Mouse (Mus musculus) CH12.LX (cell line): ENCODE measurements around the gene Mfsd2b. TPM values are rescaled to one million over a fixed set of nuclear protein-coding genes. Genes with fewer than 3 reads are reported as not detected.

Experiments used
- DNase-seq: peaks from one replicate; pipeline ENCODE4 v3.0.0-alpha.2; 2013; ENCODE audit errors: extremely low read depth
- H3K27ac ChIP-seq: 2 replicates; pipeline ENCODE4 v1.5.1; 2012; ENCODE audit warnings: low read depth, mild to moderate bottlenecking, control low read depth, moderate library complexity; ENCODE audit not compliant: insufficient read depth
- H3K27me3 ChIP-seq: replicated peaks from 2 replicates; pipeline ENCODE3; 2012; ENCODE audit warnings: inconsistent platforms
- H3K36me3 ChIP-seq, 2 experiments: replicated peaks in 1 of 2; 2 replicates each; pipeline versions ENCODE3 to v1.6.1; 2012; ENCODE audit warnings: inconsistent platforms in 1 of 2, low read length in 1 of 2, mild to moderate bottlenecking in 1 of 2, mixed read lengths in 1 of 2, moderate library complexity in 1 of 2; ENCODE audit not compliant: control insufficient read depth in 1 of 2, insufficient read depth in 1 of 2
- H3K4me1 ChIP-seq, 2 experiments: 2 replicates each; pipeline ENCODE4 v1.6.1; 2012; ENCODE audit warnings: inconsistent platforms in 1 of 2, moderate library complexity in 1 of 2; ENCODE audit not compliant: insufficient read depth in 2 of 2, control insufficient read depth in 1 of 2
- H3K4me2 ChIP-seq: 2 replicates; pipeline ENCODE4 v1.6.1; 2012; ENCODE audit warnings: low read depth, mild to moderate bottlenecking, control low read depth; ENCODE audit not compliant: poor library complexity, insufficient read depth, severe bottlenecking
- H3K4me3 ChIP-seq, 3 experiments: fragments of 150-350 bp in 1 of 3; sonication (generic) in 1 of 3; replicated peaks in 1 of 3; 2 replicates each; pipeline versions ENCODE3 to v1.5.1; 2011 to 2012; ENCODE audit warnings: low read depth in 2 of 3, low read length in 2 of 3, mild to moderate bottlenecking in 2 of 3, moderate library complexity in 2 of 3, control low read depth in 1 of 3, improper control_type of control experiment in 1 of 3, inconsistent platforms in 1 of 3, mixed read lengths in 1 of 3; ENCODE audit not compliant: poor library complexity in 1 of 3
- H3K79me2 ChIP-seq: replicated peaks from 2 replicates; pipeline ENCODE4 v1.6.1; 2012; ENCODE audit warnings: mild to moderate bottlenecking, moderate library complexity; ENCODE audit not compliant: control insufficient read depth, poor library complexity, insufficient read depth, severe bottlenecking; ENCODE audit errors: extremely low read depth
- H3K9ac ChIP-seq: 2 replicates; pipeline ENCODE4 v1.6.1; 2012; ENCODE audit warnings: low read depth, mild to moderate bottlenecking, control low read depth, moderate library complexity; ENCODE audit not compliant: insufficient read depth
- H3K9me3 ChIP-seq: replicated peaks from 2 replicates; pipeline ENCODE3; 2012; ENCODE audit warnings: low read length, inconsistent platforms, mixed read lengths
- CHD1 ChIP-seq: IDR thresholded peaks from 2 replicates; pipeline ENCODE4 v1.6.1; 2012; ENCODE audit warnings: low read depth, low read length, improper control_type of control experiment, inconsistent platforms
- CTCF ChIP-seq, 2 experiments: IDR thresholded peaks in 1 of 2; conservative IDR thresholded peaks in 1 of 2; 2 replicates each; pipeline ENCODE4 v1.5.1; 2011 to 2012; ENCODE audit warnings: low read depth in 2 of 2, low read length in 2 of 2, improper control_type of control experiment in 1 of 2, inconsistent platforms in 1 of 2, mild to moderate bottlenecking in 1 of 2, moderate library complexity in 1 of 2
- E2F4 ChIP-seq: IDR thresholded peaks from 2 replicates; pipeline ENCODE4 v1.6.1; 2011; ENCODE audit warnings: low read depth, low read length, improper control_type of control experiment; ENCODE audit not compliant: insufficient replicate concordance
- GABPA ChIP-seq: IDR thresholded peaks from 2 replicates; pipeline ENCODE4 v1.6.1; 2012; ENCODE audit warnings: low read depth, low read length, improper control_type of control experiment, inconsistent platforms; ENCODE audit not compliant: insufficient replicate concordance
- JUN ChIP-seq: IDR thresholded peaks from 2 replicates; pipeline ENCODE4 v1.6.1; 2011; ENCODE audit warnings: low read depth, mild to moderate bottlenecking, low read length, improper control_type of control experiment, moderate library complexity; ENCODE audit not compliant: insufficient read depth
- MAFK ChIP-seq: IDR thresholded peaks from 2 replicates; pipeline ENCODE4 v1.6.1; 2011; ENCODE audit warnings: low read length, improper control_type of control experiment; ENCODE audit not compliant: insufficient replicate concordance
- MAX ChIP-seq: IDR thresholded peaks from 2 replicates; pipeline ENCODE4 v1.6.1; 2011; ENCODE audit warnings: low read length, improper control_type of control experiment
- MAZ ChIP-seq: IDR thresholded peaks from 2 replicates; pipeline ENCODE4 v1.6.1; 2012; ENCODE audit warnings: low read depth, mild to moderate bottlenecking, inconsistent platforms, low read length, improper control_type of control experiment, moderate library complexity
- MEF2A ChIP-seq: IDR thresholded peaks from 2 replicates; pipeline ENCODE4 v1.6.1; 2014; ENCODE audit warnings: low read depth, mild to moderate bottlenecking, inconsistent platforms, low read length, improper control_type of control experiment, borderline replicate concordance
- MYC ChIP-seq: IDR thresholded peaks from 2 replicates; pipeline ENCODE4 v1.6.1; 2011; ENCODE audit warnings: low read depth, mild to moderate bottlenecking, improper control_type of control experiment, low read length
- NELFE ChIP-seq: IDR thresholded peaks from 2 replicates; pipeline ENCODE4 v1.6.1; 2011; ENCODE audit warnings: low read depth, low read length, improper control_type of control experiment
- NRF1 ChIP-seq: IDR thresholded peaks from 2 replicates; pipeline ENCODE4 v1.6.1; 2014; ENCODE audit warnings: low read depth, mild to moderate bottlenecking, inconsistent platforms, low read length, improper control_type of control experiment, moderate library complexity
- POLR2A ChIP-seq: IDR thresholded peaks from 2 replicates; pipeline ENCODE4 v1.6.1; 2011; ENCODE audit warnings: low read depth, mild to moderate bottlenecking, improper control_type of control experiment, low read length
- RAD21 ChIP-seq: IDR thresholded peaks from 2 replicates; pipeline ENCODE4 v1.6.1; 2011; ENCODE audit warnings: low read depth, mild to moderate bottlenecking, low read length, improper control_type of control experiment, moderate library complexity
- RCOR1 ChIP-seq: conservative IDR thresholded peaks from 2 replicates; pipeline ENCODE4 v1.6.1; 2012; ENCODE audit warnings: low read depth, mild to moderate bottlenecking, inconsistent platforms, low read length, improper control_type of control experiment
- SIN3A ChIP-seq: IDR thresholded peaks from 2 replicates; pipeline ENCODE4 v1.6.1; 2012; ENCODE audit warnings: low read length, improper control_type of control experiment, inconsistent platforms
- SMC3 ChIP-seq: IDR thresholded peaks from 2 replicates; pipeline ENCODE4 v1.6.1; 2011; ENCODE audit warnings: low read depth, low read length, improper control_type of control experiment
- TBP ChIP-seq: conservative IDR thresholded peaks from 2 replicates; pipeline ENCODE4 v1.6.1; 2011; ENCODE audit warnings: low read depth, low read length, improper control_type of control experiment
- TCF12 ChIP-seq: IDR thresholded peaks from 2 replicates; pipeline ENCODE4 v1.6.1; 2014; ENCODE audit warnings: low read depth, mild to moderate bottlenecking, inconsistent platforms, low read length, improper control_type of control experiment
- UBTF ChIP-seq: IDR thresholded peaks from 2 replicates; pipeline ENCODE4 v1.6.1; 2012; ENCODE audit warnings: low read depth, mild to moderate bottlenecking, inconsistent platforms, low read length, improper control_type of control experiment, moderate library complexity
- USF2 ChIP-seq: conservative IDR thresholded peaks from 2 replicates; pipeline ENCODE4 v1.6.1; 2011; ENCODE audit warnings: low read depth, low read length, improper control_type of control experiment
- ZC3H11A ChIP-seq: IDR thresholded peaks from 2 replicates; pipeline ENCODE4 v1.6.1; 2012; ENCODE audit warnings: low read depth, mild to moderate bottlenecking, inconsistent platforms, low read length, improper control_type of control experiment
- ZKSCAN1 ChIP-seq: IDR thresholded peaks from 2 replicates; pipeline ENCODE4 v1.6.1; 2012; ENCODE audit warnings: low read depth, inconsistent platforms, low read length, improper control_type of control experiment, borderline replicate concordance
- dilution Hi-C: fragments of 300-500 bp; cut with MboI; formaldehyde crosslinking; loops from 2 replicates; pipeline ENCODE4 v1.14.3; 2020; ENCODE audit warnings: low sequenced_read_pairs; ENCODE audit not compliant: extremely low pct_unique_long_range_greater_than_20kb, extremely low pct_ligation_motif_present
- in situ Hi-C: fragments of 300-500 bp; cut with MboI; formaldehyde crosslinking; loops from 3 replicates; pipeline ENCODE4 v1.14.3; 2019; ENCODE audit warnings: low sequenced_read_pairs, low pct_ligation_motif_present, low pct_unique_long_range_greater_than_20kb, mixed read lengths
- polyA plus RNA-seq: library from polyadenylated mRNA; unstranded; fragments of >175 nt; gene quantifications from 2 replicates; pipeline ENCODE4 v1.2.1, GENCODE M21; 2012; ENCODE audit warnings: low read depth; ENCODE audit not compliant: insufficient read length
- total RNA-seq, 2 experiments: library from RNA; depleted of rRNA; stranded (reverse); fragments of 300-350 nt in 1 of 2; fragments of >200 nt in 1 of 2; gene quantifications; 2 replicates each; pipeline ENCODE4 v1.2.3; 2012 to 2014

The Mfsd2b gene
- total and polyA plus RNA-seq, 3 experiments: 0.05 to 0.49 (median 0.21) TPM

GRCm38 (mm10) chr12:4836959-4837358, 37.2 kb downstream of the Mfsd2b start:
- TF ChIP-seq UBTF (no peak), NRF1 (no peak), NELFE (no peak), MYC (no peak), TCF12 (no peak), GABPA (no peak), RAD21 (no peak), TBP (no peak), CTCF (conservative IDR thresholded peaks at IDR 0.05 in 1 of 2, IDR thresholded peaks at IDR 0.05 in 1 of 2; ENCODE audit: low read depth in 2 of 2, low read length in 2 of 2) (no peak), E2F4 (no peak), SIN3A (no peak), JUN (no peak), MAFK (no peak), MEF2A (no peak), USF2 (no peak)
- TF ChIP-seq, all 38 proteins: peak for 0

GRCm38 (mm10) chr12:4827256-4827655, 46.9 kb downstream of the Mfsd2b start:
- dilution Hi-C loops (no loop called here), in situ Hi-C loops (loop anchor here (25.0 kb wide), 1 partner anchor 590 kb away; the partner anchor contains the start of genes Cenpo and Ptrhd1)
- H3K9me3 ChIP-seq: no peaks in the 10 kb centered on the region
- DNase-seq: no peak
- no peak overlapping the region for H3K4me3 ChIP-seq
- H3K36me3 ChIP-seq: peaks cover 55 to 88% of the 10 kb centered on the region in 2 experiments
- TF ChIP-seq SMC3 (no peak), JUN (no peak), CHD1 (no peak), E2F4 (no peak), MAZ (no peak), ZC3H11A (no peak), RAD21 (no peak), MEF2A (no peak), MAX (no peak), POLR2A (no peak), RCOR1 (no peak), UBTF (no peak), NRF1 (no peak), ZKSCAN1 (no peak)
- H3K27me3 ChIP-seq: no peaks in the 10 kb centered on the region
- no peaks in the 10 kb centered on the region for H3K4me1 ChIP-seq
- H3K79me2 ChIP-seq: 0 out of 2 replicates have a peak, but pooled peaks cover 3% of the 10 kb centered on the region
- H3K4me2 ChIP-seq: no peak overlapping the region
- no peak overlapping the region for H3K27ac ChIP-seq
- H3K9ac ChIP-seq: no peak overlapping the region

More at GRCm38 (mm10) chr12:4836959-4837358, 37.2 kb downstream of the Mfsd2b start:
- Histone ChIP-seq H3K27ac (no peak overlapping the region), H3K9ac (no peak overlapping the region), H3K4me3 (no peak overlapping the region), H3K4me1 (no peaks in the 10 kb centered on the region), H3K36me3 (peaks cover 2 to 19% of the 10 kb centered on the region in 2 experiments), H3K79me2 (no peaks in the 10 kb centered on the region), H3K9me3 (no peaks in the 10 kb centered on the region), H3K4me2 (no peak overlapping the region), H3K27me3 (peaks cover 15% of the 10 kb centered on the region)
- dilution Hi-C loops (no loop called here), in situ Hi-C loops (loop anchor here (25.0 kb wide), 1 partner anchor 600 kb away; the partner anchor contains the start of genes Cenpo and Ptrhd1)
- DNase-seq: no peak
